Mouse (Mus musculus) A20 (cell line): Measurements from ENCODE around the gene Akr1b10.
"Not testable (repeated sequence)": the region's sequence is repeated elsewhere in the genome, so short reads cannot be mapped to it uniquely, and the experiment has no call there.

ENCODE experiments used
- DNase-seq: peaks from one replicate; pipeline ENCODE4 v3.0.0-alpha.2; 2011; ENCODE audit warnings: low read depth, low spot score

Gene Akr1b10

DNA sequence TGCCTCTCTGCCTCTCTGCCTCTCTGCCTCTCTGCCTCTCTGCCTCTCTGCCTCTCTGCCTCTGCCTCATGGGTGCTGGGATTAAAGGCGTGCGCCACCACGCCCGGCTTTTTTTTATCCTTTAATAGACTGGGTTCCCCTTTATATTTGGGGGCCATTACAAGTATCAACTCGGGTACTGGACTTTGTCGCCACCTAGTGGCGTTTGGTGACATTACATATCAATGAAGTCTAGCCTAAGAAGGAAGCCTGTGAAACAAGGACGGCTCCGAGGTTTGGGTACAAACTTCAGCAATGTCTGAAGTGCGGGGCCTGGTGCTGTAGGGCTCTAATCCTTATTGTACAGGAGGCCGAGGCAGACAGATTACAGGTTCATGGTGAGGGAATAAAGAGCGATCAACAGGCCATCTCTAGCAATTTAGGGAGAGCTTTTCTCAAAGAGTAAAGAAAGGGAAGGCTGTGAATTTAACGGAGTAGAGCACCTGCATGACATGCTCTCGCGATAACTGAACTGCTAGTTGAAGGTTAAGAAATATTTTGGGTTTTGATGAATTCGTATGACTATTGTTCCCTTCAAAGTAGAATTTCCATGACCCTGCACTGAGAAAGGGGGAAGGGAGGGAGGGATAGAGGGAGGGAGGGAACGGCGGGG is 12.2 kb upstream of the Akr1b10 start:
- peak; percentile 93 for DNase-seq

- peak; percentile 69 for DNase-seq
These were observed 10.2 kb upstream of the Akr1b10 start for GRCm38 (mm10) chr6:34373841-34374240.

GRCm38 (mm10) chr6:34375888-34376287 is 8.1 kb upstream of the Akr1b10 start:
- peak; percentile 16 for DNase-seq

- DNase-seq: no peak
These were observed 617 bp upstream of the Akr1b10 start for GRCm38 (mm10) chr6:34383401-34383800.

GRCm38 (mm10) chr6:34384701-34385370 is 818 bp downstream of the Akr1b10 start:
- DNase-seq: peak; percentile 69

- no peak for DNase-seq
These were observed 4.6 kb downstream of the Akr1b10 start for GRCm38 (mm10) chr6:34388420-34389156.

DNA sequence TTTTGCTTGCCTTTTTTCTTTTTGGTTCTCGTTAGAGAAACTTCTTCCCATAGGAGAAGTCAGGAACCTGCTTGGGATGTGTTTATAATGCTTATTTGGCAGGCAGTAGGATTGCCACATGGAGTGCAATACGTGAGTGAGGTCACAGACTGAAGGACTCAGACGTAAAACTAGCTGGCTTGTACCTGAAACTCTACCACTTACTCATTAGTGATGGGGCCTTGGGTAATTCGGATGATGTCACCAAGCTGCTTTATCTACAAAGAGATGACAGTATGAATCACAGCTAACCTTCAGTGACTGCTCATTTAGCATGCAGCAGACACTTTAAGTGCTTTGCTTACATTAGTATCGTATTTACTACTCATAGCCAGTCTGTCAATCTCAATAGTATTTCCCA is 11.9 kb downstream of the Akr1b10 start:
- no peak for DNase-seq

- no peak for DNase-seq
These were observed 14.4 kb downstream of the Akr1b10 start for GRCm38 (mm10) chr6:34398431-34398830.

GRCm38 (mm10) chr6:34399606-34400220 is 15.7 kb downstream of the Akr1b10 start:
- no peak for DNase-seq

- DNase-seq: no peak
These were observed 16.7 kb downstream of the Akr1b10 start for GRCm38 (mm10) chr6:34400696-34401095.

- DNase-seq: no peak
These were observed 22.7 kb downstream of the Akr1b10 start for GRCm38 (mm10) chr6:34406746-34407145.

DNA sequence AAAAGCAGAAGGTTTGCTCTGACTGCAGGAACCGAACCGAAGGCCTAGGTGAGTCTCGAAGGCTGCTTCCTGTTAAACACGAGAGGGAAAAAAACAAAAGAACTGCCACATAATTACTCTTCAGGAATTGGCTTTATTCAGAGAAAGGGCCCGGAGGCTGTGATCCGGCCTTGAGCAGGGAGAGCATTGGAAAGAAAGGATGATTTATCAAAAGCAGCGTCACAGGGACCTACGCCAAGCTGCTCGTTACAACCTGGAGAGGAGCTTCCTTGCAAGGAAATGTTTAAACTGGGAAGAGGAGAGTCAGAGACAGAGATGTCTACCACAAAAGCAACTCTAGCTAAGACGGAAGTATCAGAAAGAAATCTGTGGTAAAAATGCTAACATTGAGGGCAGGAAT is 23.4 kb downstream of the Akr1b10 start:
- no peak for DNase-seq

DNA sequence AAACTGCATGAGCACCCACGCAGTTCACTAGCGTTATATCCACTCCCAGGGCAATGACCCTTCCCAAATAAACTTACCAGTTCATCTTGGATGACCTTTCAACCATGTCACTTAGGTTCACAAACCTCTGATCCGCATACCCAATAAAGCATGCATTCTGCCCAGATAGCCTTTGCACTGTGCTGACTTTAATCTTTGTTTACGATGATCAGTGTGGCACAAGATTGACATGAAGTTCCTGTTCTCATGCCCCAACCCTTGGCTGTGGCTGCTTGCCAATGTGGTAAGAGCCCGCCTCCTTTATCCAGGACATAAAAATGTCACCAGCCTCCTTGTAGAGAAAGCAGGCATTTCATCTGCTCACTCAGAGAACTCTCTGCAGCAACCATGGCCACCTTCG is 28.0 kb downstream of the Akr1b10 start, which contains the start of gene Akr1b7:
TSS of gene Akr1b7 (plus strand) at position 312 of the 400 bp plus-strand sequence.
- no peak for DNase-seq

- DNase-seq: no peak
These were observed 28.7 kb downstream of the Akr1b10 start for GRCm38 (mm10) chr6:34412688-34413087.

DNA sequence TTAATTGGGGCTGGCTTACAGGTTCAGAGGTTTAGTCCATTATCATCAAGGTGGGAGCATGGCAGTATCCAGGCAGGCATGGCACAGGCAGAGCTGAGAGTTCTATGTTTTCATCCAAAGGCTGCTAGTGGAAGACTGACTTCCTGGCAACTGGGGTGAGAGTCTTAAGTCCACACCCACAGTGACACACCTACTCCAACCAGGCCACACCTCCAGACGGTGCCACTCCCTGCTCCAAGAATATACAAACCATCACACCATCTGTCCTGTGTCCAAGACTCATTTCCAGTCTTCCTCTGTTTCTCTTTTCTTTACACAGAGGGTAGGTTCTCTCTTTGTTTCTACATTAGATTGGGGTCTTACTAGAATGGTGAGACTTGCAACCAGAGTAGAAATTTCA is 29.4 kb downstream of the Akr1b10 start:
- DNase-seq: not testable (repeated sequence)

DNA sequence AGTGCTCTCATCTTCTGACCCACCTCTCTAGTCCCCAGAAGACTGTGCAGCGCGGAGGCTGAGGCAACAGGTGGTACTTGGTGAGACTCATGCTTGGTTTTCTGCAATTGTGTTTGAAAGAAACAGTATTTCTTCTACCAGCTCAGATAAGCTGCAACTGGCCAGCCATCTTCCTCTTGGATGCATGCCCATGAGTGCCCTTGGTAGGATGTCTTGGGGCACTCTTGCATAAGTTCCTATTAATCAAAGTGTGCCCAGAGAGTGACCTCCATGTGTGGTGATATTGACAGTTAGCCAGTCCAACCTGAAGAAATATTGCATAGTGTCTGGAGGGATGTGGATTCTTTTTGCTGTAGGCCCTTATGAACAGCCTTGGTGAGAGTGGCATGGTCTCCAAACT is 32.5 kb downstream of the Akr1b10 start:
- DNase-seq: no peak

GRCm38 (mm10) chr6:34419071-34419470 is 35.1 kb downstream of the Akr1b10 start:
- no peak for DNase-seq

GRCm38 (mm10) chr6:34439006-34439405 is 55.0 kb downstream of the Akr1b10 start:
- DNase-seq: no peak

DNA sequence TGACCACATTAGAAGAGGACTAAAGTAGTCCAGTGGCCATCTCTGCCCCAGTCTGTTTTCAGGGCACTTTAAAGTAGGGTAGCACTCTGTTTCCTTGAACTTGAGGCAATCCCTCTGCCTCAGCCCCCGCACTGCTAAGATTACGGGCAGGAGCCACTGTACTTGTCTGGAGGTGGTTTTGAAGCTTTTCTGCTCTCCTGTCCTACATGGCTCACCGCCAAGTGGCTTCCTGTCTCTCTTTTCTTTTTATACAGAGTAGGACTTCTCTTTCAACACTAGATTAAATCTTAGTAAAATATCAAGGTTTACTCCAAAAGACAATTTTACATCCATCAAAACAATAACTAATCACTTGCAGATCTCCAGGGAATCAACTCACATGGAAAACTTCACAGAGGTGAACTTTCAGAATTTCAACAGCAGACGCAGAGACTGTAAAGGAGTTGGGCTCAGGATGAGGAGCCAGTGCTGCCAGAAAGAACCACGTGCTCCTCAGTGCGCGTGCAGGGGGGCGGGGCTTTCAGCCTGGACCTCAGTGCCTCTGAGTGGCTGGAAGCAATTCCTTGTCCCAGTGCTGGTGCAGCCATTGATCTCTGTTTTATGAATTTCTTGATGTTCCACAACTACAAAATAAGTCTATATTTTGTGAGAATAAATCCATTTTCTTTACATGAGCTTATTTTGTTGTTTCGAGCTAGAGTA is 57.7 kb downstream of the Akr1b10 start:
- no peak for DNase-seq

GRCm38 (mm10) chr6:34443791-34444190 is 59.8 kb downstream of the Akr1b10 start:
- no peak for DNase-seq
